Mouse (Mus musculus): ENCODE data around the gene Hoxd11. TPM values are rescaled to one million over a fixed set of nuclear protein-coding genes. Genes with fewer than 3 reads are reported as not detected.

Gene Hoxd11
- polyA plus RNA-seq, 1 experiment = not detected

DNA sequence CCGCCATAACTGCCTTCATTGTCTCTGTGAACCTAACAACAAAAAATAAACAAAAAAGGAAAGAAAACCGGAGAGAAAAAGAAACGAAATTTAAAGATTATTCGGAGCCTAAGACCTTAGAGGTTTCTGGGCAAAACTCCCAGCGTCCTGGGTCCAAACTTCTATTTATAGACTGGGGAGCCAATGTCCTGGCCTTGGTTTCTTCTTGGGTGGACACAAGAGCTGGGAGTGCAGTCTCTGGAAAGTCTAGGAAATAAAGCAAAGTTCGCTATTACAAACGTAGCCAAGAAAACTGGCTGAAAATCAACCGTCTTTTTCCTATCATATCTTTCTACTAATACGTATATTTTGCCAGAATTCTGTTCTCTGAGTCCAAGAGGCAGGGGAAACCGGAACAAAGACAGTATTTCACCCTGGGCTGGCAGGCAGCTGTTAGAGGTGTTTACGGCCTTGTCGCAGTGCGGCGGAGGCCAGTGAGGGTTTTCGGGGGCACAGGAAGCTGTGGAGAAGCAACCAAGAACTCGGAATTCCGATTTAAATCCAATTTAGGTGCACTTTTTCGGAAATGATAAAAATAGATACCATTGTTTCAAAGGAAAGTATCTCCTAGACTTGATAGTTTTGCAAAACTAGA lies 34.9 kb downstream of the Hoxd11 start:
- Histone ChIP-seq H3K4me1 (ENCODE audit: control insufficient read depth, insufficient read depth, insufficient read length, low read length) (no peaks in the 10 kb centered on the region), H3K4me3 (ENCODE audit: insufficient read depth, low read depth, low read length) (peak overlapping the region; percentile 39; the same call in 1 of the 2 replicates), H3K27ac (replicated peaks; ENCODE audit: low read depth, low read length) (peak overlapping the region; percentile 46)

DNA sequence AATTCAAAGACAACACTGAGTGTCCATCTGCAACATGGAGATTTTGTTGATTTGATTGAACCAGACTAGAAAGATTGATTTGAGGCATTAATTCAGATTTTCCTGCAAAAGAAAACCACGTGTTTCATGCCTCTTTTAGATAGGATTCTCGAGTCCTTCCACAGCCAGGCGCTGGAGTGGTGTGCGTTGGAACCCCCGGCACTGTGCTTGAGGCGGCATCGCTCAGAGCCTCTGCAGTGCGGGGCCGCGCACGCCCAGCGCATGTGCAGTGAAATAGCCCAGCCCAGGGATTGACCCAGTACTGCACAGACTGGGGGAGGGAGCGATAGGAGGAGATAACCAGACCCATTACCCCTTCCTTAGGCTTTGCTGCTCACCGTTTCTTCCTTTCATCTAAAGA lies 35.5 kb downstream of the Hoxd11 start:
- Histone ChIP-seq H3K4me3 (ENCODE audit: insufficient read depth, low read depth, low read length) (peak overlapping the region; percentile 39), H3K27ac (replicated peaks; ENCODE audit: low read depth, low read length) (0 out of 2 replicates have a peak overlapping the region, but pooled peaks have one; percentile 24), H3K4me1 (ENCODE audit: control insufficient read depth, insufficient read depth, insufficient read length, low read length) (no peaks in the 10 kb centered on the region; the same call in 1 of the 2 replicates)

DNA sequence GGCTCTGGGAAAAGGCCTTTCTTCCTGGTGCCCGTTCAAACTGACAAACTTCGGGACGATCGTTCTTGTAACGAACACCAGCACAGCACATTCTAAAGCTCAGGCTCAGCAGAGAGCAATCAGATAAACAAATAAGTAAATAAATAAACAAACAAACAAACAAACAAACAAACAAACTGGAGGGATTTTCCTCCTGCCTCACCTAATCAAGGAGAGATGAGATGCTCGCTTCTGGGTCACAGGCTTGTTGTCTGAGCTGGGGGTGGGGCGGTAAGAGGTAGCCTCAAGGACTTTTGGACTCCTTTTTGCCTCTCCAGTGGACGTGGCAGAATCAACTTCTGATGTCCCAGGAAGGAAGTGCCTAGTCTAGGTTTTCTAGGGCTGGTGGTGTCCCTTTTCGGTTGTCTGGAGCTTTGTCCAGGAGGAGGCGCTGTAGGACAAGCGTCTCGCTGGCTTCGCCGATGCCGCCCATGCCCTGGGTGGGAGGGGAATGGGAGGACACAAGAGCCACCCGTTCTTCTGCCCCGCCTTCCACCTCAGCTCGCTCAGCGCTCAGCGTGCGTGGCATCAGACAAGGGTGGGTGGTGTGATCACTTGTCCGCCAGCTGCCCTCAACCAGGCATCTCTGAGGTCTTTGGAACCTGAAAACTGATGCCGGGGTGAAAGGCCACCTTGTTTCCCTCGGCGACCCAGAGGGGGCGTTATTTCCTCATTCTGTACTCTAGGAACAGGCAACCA lies 36.3 kb downstream of the Hoxd11 start:
- Histone ChIP-seq H3K4me1 (ENCODE audit: control insufficient read depth, insufficient read depth, insufficient read length, low read length) (no peaks in the 10 kb centered on the region; the same call in 1 of the 2 replicates), H3K27ac (replicated peaks; ENCODE audit: low read depth, low read length) (no peak overlapping the region), H3K4me3 (ENCODE audit: insufficient read depth, low read depth, low read length) (peak overlapping the region; percentile 49)

DNA sequence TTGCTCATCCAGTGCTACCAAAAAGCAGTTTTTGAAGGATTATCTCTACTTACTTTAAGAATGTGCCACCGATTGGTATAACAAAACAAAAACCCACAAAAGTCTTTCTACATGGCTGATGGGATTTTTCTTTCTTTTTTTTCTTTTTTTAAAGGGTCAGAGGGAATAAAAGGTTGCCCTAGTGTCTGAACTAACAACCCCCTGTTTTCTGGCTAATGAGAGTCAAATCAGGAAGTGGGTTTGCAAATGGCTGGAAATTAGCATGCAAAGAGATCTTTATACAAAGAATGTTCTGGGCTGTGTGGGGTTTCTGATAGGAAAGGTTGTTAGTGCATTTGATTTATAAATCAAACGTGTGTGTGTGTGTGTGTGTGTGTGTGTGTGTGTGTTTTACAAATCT lies 41.0 kb downstream of the Hoxd11 start:
- H3K4me1 ChIP-seq (ENCODE audit: control insufficient read depth, insufficient read depth, insufficient read length, low read length) = peaks cover 5% of the 10 kb centered on the region; the same call in 1 of the 2 replicates
- no peak overlapping the region for H3K27ac ChIP-seq (replicated peaks; ENCODE audit: low read depth, low read length)
- no peak overlapping the region for H3K4me3 ChIP-seq (ENCODE audit: insufficient read depth, low read depth, low read length)

DNA sequence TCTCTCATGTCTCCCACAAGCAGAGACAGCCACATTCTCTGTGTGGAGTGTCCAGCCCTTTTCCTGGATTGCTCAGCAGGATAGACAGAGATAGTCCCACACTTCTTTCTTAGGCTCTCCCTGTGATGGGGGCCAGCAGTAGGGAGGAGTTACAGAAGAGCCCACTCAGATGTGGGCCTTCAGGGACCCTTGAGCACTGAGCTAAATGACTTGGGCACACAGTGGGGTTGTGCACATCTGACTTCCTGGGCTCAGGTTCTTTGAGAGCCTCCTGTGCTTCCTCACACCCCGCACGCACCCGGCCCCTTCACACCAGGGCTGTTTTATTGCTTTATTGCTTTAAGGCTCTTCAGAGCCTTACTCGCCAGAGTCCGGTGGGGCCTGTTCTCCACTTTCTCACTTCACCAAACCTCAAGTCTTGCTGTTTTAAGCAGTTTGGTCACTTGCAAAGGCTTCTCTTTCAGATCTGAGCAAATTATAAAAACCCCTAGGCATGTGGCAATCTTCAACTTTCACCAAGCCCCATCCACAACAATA lies 41.7 kb downstream of the Hoxd11 start:
- H3K4me1 ChIP-seq (ENCODE audit: control insufficient read depth, insufficient read depth, insufficient read length, low read length) = peaks cover 5% of the 10 kb centered on the region; the same call in 1 of the 2 replicates

DNA sequence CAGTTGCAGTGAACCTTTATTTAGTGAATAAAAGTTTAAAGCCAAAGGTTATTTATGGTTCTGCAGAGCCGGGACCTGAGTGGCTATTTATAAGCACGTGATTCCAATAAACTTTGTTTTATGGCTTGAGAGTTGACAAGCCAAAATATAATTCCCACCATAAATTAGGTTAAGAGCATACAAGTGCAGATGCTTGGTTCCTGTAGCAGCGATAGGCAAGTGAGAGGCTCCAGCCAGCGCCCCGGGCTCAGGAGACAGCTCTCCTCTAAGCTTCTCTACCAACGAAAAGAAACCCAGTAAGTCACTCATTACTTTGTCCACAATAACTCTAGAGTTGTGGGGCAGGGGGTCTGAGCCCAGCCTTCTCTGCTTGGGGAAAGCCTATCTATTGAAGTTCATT lies 42.5 kb downstream of the Hoxd11 start:
- H3K27ac ChIP-seq (replicated peaks; ENCODE audit: low read depth, low read length) = no peak overlapping the region
- peaks cover 5% of the 10 kb centered on the region for H3K4me1 ChIP-seq (ENCODE audit: control insufficient read depth, insufficient read depth, insufficient read length, low read length)
- no peak overlapping the region for H3K4me3 ChIP-seq (ENCODE audit: insufficient read depth, low read depth, low read length)

More for the DNA sequence above, 41.7 kb downstream of the Hoxd11 start:
- no peak overlapping the region for H3K27ac ChIP-seq (replicated peaks; ENCODE audit: low read depth, low read length)
- no peak overlapping the region for H3K4me3 ChIP-seq (ENCODE audit: insufficient read depth, low read depth, low read length)

DNA sequence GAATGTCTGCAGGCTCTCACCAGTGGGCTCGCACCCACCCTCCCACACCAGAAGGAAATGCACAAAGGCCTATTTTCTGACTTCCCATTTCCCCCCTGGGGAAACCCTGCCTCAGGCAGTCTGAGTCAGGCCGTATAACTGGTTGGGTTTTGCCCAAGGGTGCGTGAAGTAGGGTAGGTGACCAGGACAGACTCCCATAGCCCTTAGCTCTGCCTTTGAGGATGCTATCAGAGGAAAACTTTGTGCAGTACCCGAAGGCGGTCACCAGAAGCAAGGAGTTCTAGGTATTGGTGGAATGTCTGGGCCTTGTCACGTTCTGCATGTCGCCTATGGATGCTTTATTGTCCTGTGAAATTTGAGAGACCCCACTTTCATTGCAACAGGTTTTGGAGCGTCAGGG lies 43.6 kb downstream of the Hoxd11 start:
- no peak overlapping the region for H3K27ac ChIP-seq (replicated peaks; ENCODE audit: low read depth, low read length)
- H3K4me3 ChIP-seq (ENCODE audit: insufficient read depth, low read depth, low read length) = no peak overlapping the region

DNA sequence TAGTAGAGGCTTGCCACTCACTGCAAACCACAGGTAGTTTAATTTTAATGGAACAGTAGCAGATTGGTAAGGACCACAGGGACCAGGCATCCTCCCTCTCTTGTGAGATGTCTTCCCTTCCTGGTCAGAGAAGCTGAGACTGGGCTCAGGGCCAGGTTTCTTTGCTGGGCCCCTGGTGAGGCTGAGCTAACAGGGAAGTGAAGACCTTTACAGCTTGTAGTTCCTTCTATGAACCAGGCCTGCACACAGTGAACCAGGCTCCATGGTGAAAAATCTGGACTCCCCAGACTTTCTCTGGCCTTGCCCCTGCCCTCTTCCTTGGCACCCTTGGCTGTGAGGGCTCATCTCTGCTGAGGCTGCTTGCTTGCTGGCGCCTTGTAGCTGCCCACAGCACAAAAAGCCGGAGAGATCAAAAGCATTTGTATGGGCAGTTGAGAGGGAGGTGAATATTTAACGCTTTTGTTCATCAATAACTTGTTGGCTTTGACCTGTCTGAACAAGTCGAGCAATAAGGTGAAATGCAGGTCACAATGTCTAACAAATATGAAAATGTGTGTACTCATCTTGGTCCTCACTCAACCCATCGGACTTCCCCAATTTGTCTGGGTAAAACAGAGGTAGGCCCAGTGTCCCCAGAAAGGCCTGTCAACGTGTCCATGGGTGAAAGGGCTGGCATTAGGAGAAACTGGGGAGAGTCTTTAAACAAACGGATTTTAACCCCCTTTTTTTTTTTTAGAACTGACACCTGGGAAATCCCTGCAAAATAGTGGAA lies 45.1 kb downstream of the Hoxd11 start:
- Histone ChIP-seq H3K4me1 (ENCODE audit: control insufficient read depth, insufficient read depth, insufficient read length, low read length) (peaks cover 5% of the 10 kb centered on the region), H3K27ac (replicated peaks; ENCODE audit: low read depth, low read length) (no peak overlapping the region), H3K4me3 (ENCODE audit: insufficient read depth, low read depth, low read length) (no peak overlapping the region)

More for the DNA sequence above, 43.6 kb downstream of the Hoxd11 start:
- peaks cover 5% of the 10 kb centered on the region for H3K4me1 ChIP-seq (ENCODE audit: control insufficient read depth, insufficient read depth, insufficient read length, low read length)

DNA sequence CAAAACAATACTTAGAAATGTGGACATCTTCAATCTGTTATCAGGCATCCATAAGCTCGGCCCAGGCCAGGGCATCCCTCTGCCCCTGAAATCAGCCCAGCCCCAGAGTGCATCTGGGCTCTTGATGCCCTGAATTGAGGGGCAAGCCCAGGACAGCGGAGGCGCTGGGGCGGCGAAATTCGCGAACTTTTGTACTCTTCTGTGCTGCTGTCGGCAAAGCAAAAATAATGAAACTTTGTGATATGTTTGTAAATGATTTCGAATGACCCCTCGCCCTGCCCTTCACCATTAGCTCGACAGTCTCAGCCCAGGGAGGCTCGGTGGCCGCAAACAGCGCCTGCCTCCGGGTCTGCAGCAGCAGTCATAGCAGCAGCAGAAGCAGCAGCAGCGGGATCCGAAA lies 45.8 kb downstream of the Hoxd11 start:
- peaks cover 5% of the 10 kb centered on the region for H3K4me1 ChIP-seq (ENCODE audit: control insufficient read depth, insufficient read depth, insufficient read length, low read length)
- no peak overlapping the region for H3K4me3 ChIP-seq (ENCODE audit: insufficient read depth, low read depth, low read length)
- no peak overlapping the region for H3K27ac ChIP-seq (replicated peaks; ENCODE audit: low read depth, low read length)

DNA sequence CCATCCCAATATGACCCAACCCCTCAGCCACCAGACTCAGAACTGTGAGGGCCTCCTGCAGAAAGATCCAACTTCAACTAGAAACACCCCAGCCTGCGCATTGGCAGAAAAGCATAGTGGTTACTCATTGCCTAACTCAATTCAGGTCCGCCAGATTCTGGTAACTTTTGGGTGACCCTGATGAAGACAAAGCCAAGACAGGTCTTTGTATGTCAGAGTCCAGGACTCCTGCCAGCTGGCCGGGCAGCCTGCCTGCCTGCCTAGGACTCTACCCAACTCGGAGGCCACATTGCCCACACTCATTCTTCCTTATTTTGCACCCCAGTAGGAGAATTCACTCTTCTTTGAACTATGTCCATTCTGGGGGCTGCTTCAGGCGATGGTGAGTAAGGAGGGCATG lies 47.2 kb downstream of the Hoxd11 start, which contains the start of gene Gm28230:
Gene Gm28230, plus strand, starts transcription at position 178 of the 400 bp plus-strand sequence.
- Histone ChIP-seq H3K4me1 (ENCODE audit: control insufficient read depth, insufficient read depth, insufficient read length, low read length) (peaks cover 5% of the 10 kb centered on the region), H3K27ac (replicated peaks; ENCODE audit: low read depth, low read length) (no peak within 1 kb of the TSS), H3K4me3 (ENCODE audit: insufficient read depth, low read depth, low read length) (peak within 1 kb of the TSS; percentile 35)

DNA sequence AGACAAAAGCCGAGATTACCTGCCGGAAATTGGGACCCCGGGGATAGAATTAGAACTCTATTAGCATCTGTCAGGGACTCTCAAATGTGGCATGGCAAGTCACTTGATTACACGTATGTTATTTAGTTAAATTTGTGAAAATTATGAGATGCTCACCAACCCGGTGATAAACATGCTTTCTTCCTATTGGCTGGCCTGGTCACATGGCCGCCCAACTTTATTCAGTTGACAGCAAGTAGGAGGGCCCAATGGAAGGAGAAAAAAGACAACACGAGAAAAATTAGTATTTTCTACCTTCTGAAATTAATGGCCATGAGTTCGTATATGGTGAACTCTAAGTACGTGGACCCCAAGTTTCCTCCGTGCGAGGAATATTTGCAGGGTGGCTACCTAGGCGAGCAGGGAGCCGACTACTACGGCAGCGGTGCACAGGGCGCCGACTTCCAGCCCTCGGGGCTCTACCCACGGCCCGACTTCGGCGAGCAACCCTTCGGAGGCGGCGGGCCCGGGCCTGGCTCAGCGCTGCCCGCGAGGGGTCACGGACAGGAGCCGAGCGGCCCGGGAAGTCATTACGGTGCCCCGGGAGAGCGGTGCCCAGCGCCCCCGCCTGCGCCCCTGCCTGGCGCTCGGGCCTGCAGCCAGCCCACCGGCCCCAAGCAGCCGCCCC lies 47.7 kb downstream of the Hoxd11 start:
- H3K4me1 ChIP-seq (ENCODE audit: control insufficient read depth, insufficient read depth, insufficient read length, low read length) = peaks cover 3% of the 10 kb centered on the region
- H3K27ac ChIP-seq (replicated peaks; ENCODE audit: low read depth, low read length) = no peak overlapping the region
- H3K4me3 ChIP-seq (ENCODE audit: insufficient read depth, low read depth, low read length) = peak overlapping the region; percentile 35

DNA sequence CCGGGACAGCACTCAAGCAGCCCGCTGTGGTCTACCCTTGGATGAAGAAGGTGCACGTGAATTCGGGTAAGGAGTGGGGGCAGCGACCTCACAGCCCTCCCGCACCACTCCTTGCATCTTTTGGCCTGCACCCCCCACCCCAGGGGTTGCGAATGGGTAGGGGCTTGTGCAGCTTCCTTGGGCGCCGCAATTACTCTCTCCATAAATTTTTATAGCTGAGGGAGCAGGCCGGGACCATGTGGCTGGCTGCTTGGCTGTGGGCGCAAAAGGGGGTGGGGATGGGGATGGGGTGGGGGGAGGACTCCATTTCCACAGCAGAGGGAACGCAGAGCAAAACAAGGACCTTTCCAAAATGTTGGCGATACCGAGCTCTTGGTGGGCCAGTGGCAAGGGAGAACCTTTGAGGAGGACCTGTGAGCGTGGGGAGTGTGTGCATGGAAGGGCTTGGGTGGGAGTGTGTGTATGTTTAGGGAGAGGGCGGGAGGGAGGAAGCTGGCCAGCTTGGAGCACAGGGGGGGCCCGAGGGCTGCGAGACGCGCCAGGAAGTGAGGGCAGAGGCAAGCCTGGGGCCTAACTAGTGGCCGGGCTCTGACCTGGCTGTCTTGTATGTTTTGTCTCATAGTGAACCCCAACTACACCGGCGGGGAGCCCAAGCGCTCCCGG lies 48.4 kb downstream of the Hoxd11 start:
- H3K27ac ChIP-seq (replicated peaks; ENCODE audit: low read depth, low read length) = no peak overlapping the region
- H3K4me3 ChIP-seq (ENCODE audit: insufficient read depth, low read depth, low read length) = no peak overlapping the region
- peaks cover 3% of the 10 kb centered on the region for H3K4me1 ChIP-seq (ENCODE audit: control insufficient read depth, insufficient read depth, insufficient read length, low read length)

DNA sequence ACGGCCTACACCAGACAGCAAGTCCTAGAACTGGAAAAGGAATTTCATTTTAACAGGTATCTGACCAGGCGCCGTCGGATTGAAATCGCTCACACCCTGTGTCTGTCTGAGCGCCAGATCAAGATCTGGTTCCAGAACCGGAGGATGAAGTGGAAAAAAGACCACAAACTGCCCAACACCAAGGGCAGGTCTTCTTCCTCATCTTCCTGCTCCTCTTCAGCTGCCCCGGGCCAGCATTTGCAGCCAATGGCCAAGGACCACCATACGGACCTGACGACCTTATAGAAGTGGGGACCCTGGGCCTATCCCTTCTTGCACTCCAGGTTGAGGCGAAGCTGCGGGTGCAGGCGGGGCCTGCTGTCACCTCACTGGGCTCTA lies 48.9 kb downstream of the Hoxd11 start:
- Histone ChIP-seq H3K4me3 (ENCODE audit: insufficient read depth, low read depth, low read length) (no peak overlapping the region), H3K4me1 (ENCODE audit: control insufficient read depth, insufficient read depth, insufficient read length, low read length) (peaks cover 3% of the 10 kb centered on the region), H3K27ac (replicated peaks; ENCODE audit: low read depth, low read length) (no peak overlapping the region)

DNA sequence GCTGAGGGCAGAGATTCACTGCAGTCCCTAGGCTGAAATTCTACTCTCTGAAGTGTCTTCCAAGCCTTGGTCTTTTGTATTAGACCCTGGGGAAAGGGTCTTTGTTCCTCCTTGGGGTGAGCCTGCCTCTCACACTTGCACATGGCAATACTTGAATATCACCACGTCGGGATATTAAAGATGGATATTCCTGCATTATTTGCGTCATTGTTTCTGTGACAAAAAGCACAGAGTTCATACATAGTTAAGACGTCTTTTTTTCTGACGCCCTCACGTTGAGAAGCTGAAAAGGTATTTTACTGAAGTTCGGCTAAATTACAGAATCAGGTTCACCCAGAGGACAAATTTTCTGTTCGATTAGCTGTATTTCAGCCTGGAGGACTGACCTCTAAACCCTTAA lies 51.0 kb downstream of the Hoxd11 start:
- no peaks in the 10 kb centered on the region; the same call in 1 of the 2 replicates for H3K4me1 ChIP-seq (ENCODE audit: control insufficient read depth, insufficient read depth, insufficient read length, low read length)
- no peak overlapping the region for H3K4me3 ChIP-seq (ENCODE audit: insufficient read depth, low read depth, low read length)
- H3K27ac ChIP-seq (replicated peaks; ENCODE audit: low read depth, low read length) = no peak overlapping the region
